Mouse (Mus musculus) CH12.LX (cell line): ENCODE data around the gene E430018J23Rik. TPM values are rescaled to one million over a fixed set of nuclear protein-coding genes. Genes with fewer than 3 reads are reported as not detected.

Experiments
- DNase-seq: peaks from one replicate; pipeline ENCODE4 v3.0.0-alpha.2; 2013; ENCODE audit errors: extremely low read depth
- H3K27ac ChIP-seq: 2 replicates; pipeline ENCODE4 v1.5.1; 2012; ENCODE audit warnings: low read depth, mild to moderate bottlenecking, control low read depth, moderate library complexity; ENCODE audit not compliant: insufficient read depth
- H3K27me3 ChIP-seq: replicated peaks from 2 replicates; pipeline ENCODE3; 2012; ENCODE audit warnings: inconsistent platforms
- H3K36me3 ChIP-seq, 2 experiments: replicated peaks in 1 of 2; 2 replicates each; pipeline versions ENCODE3 to v1.6.1; 2012; ENCODE audit warnings: inconsistent platforms in 1 of 2, low read length in 1 of 2, mild to moderate bottlenecking in 1 of 2, mixed read lengths in 1 of 2, moderate library complexity in 1 of 2; ENCODE audit not compliant: control insufficient read depth in 1 of 2, insufficient read depth in 1 of 2
- H3K4me1 ChIP-seq, 2 experiments: 2 replicates each; pipeline ENCODE4 v1.6.1; 2012; ENCODE audit warnings: inconsistent platforms in 1 of 2, moderate library complexity in 1 of 2; ENCODE audit not compliant: insufficient read depth in 2 of 2, control insufficient read depth in 1 of 2
- H3K4me2 ChIP-seq: 2 replicates; pipeline ENCODE4 v1.6.1; 2012; ENCODE audit warnings: low read depth, mild to moderate bottlenecking, control low read depth; ENCODE audit not compliant: poor library complexity, insufficient read depth, severe bottlenecking
- H3K4me3 ChIP-seq, 3 experiments: fragments of 150-350 bp in 1 of 3; sonication (generic) in 1 of 3; replicated peaks in 1 of 3; 2 replicates each; pipeline versions ENCODE3 to v1.5.1; 2011 to 2012; ENCODE audit warnings: low read depth in 2 of 3, low read length in 2 of 3, mild to moderate bottlenecking in 2 of 3, moderate library complexity in 2 of 3, control low read depth in 1 of 3, improper control_type of control experiment in 1 of 3, inconsistent platforms in 1 of 3, mixed read lengths in 1 of 3; ENCODE audit not compliant: poor library complexity in 1 of 3
- H3K79me2 ChIP-seq: replicated peaks from 2 replicates; pipeline ENCODE4 v1.6.1; 2012; ENCODE audit warnings: mild to moderate bottlenecking, moderate library complexity; ENCODE audit not compliant: control insufficient read depth, poor library complexity, insufficient read depth, severe bottlenecking; ENCODE audit errors: extremely low read depth
- H3K9ac ChIP-seq: 2 replicates; pipeline ENCODE4 v1.6.1; 2012; ENCODE audit warnings: low read depth, mild to moderate bottlenecking, control low read depth, moderate library complexity; ENCODE audit not compliant: insufficient read depth
- H3K9me3 ChIP-seq: replicated peaks from 2 replicates; pipeline ENCODE3; 2012; ENCODE audit warnings: low read length, inconsistent platforms, mixed read lengths
- CHD1 ChIP-seq: IDR thresholded peaks from 2 replicates; pipeline ENCODE4 v1.6.1; 2012; ENCODE audit warnings: low read depth, low read length, improper control_type of control experiment, inconsistent platforms
- CHD2 ChIP-seq: IDR thresholded peaks from 2 replicates; pipeline ENCODE4 v1.6.1; 2011; ENCODE audit warnings: low read length, improper control_type of control experiment
- EP300 ChIP-seq: IDR thresholded peaks from 2 replicates; pipeline ENCODE4 v1.6.1; 2011; ENCODE audit warnings: low read length, improper control_type of control experiment
- HCFC1 ChIP-seq: IDR thresholded peaks from 2 replicates; pipeline ENCODE4 v1.6.1; 2012; ENCODE audit warnings: low read depth, mild to moderate bottlenecking, inconsistent platforms, low read length, improper control_type of control experiment
- MAX ChIP-seq: IDR thresholded peaks from 2 replicates; pipeline ENCODE4 v1.6.1; 2011; ENCODE audit warnings: low read length, improper control_type of control experiment
- MAZ ChIP-seq: IDR thresholded peaks from 2 replicates; pipeline ENCODE4 v1.6.1; 2012; ENCODE audit warnings: low read depth, mild to moderate bottlenecking, inconsistent platforms, low read length, improper control_type of control experiment, moderate library complexity
- POLR2A ChIP-seq: IDR thresholded peaks from 2 replicates; pipeline ENCODE4 v1.6.1; 2011; ENCODE audit warnings: low read depth, mild to moderate bottlenecking, improper control_type of control experiment, low read length
- TBP ChIP-seq: conservative IDR thresholded peaks from 2 replicates; pipeline ENCODE4 v1.6.1; 2011; ENCODE audit warnings: low read depth, low read length, improper control_type of control experiment
- TCF12 ChIP-seq: IDR thresholded peaks from 2 replicates; pipeline ENCODE4 v1.6.1; 2014; ENCODE audit warnings: low read depth, mild to moderate bottlenecking, inconsistent platforms, low read length, improper control_type of control experiment
- UBTF ChIP-seq: IDR thresholded peaks from 2 replicates; pipeline ENCODE4 v1.6.1; 2012; ENCODE audit warnings: low read depth, mild to moderate bottlenecking, inconsistent platforms, low read length, improper control_type of control experiment, moderate library complexity
- dilution Hi-C: fragments of 300-500 bp; cut with MboI; formaldehyde crosslinking; loops from 2 replicates; pipeline ENCODE4 v1.14.3; 2020; ENCODE audit warnings: low sequenced_read_pairs; ENCODE audit not compliant: extremely low pct_unique_long_range_greater_than_20kb, extremely low pct_ligation_motif_present
- in situ Hi-C: fragments of 300-500 bp; cut with MboI; formaldehyde crosslinking; loops from 3 replicates; pipeline ENCODE4 v1.14.3; 2019; ENCODE audit warnings: low sequenced_read_pairs, low pct_ligation_motif_present, low pct_unique_long_range_greater_than_20kb, mixed read lengths
- polyA plus RNA-seq: library from polyadenylated mRNA; unstranded; fragments of >175 nt; gene quantifications from 2 replicates; pipeline ENCODE4 v1.2.1, GENCODE M21; 2012; ENCODE audit warnings: low read depth; ENCODE audit not compliant: insufficient read length
- total RNA-seq, 2 experiments: library from RNA; depleted of rRNA; stranded (reverse); fragments of 300-350 nt in 1 of 2; fragments of >200 nt in 1 of 2; gene quantifications; 2 replicates each; pipeline ENCODE4 v1.2.3; 2012 to 2014

The E430018J23Rik gene
- total and polyA plus RNA-seq, 3 experiments: 3.8 to 9.2 (median 8.9) TPM

- in situ Hi-C loops (no loop called here), dilution Hi-C loops (no loop called here)
- no peak for DNase-seq
- Histone ChIP-seq H3K4me3 (peak overlapping the region; percentile 48 to 81 (median 63)), H3K4me2 (peak overlapping the region; percentile 60), H3K27ac (no peak overlapping the region), H3K4me1 (peaks cover 8 to 14% of the 10 kb centered on the region in 2 experiments; a peak in 3 of 4 replicates), H3K27me3 (no peaks in the 10 kb centered on the region), H3K9me3 (peaks cover 3% of the 10 kb centered on the region)
- TF ChIP-seq MAZ: no peak
- no peak for TF ChIP-seq HCFC1
- TF ChIP-seq MAX: peak; percentile 10; the same call in 1 of the 2 replicates
- peak; percentile 42; the same call in 1 of the 2 replicates for TF ChIP-seq CHD1
- TF ChIP-seq, all 38 proteins: peak for 2
- peaks cover 8 to 14% of the 10 kb centered on the region in 2 experiments for H3K36me3 ChIP-seq
- H3K9ac ChIP-seq: peak overlapping the region; percentile 78
- no peaks in the 10 kb centered on the region for H3K79me2 ChIP-seq
Measured at GRCm38 (mm10) chr7:127393944-127394333, 510 bp upstream of the E430018J23Rik start.

- peaks cover 3% of the 10 kb centered on the region for H3K9me3 ChIP-seq
- H3K27ac ChIP-seq: no peak overlapping the region
- H3K9ac ChIP-seq: peak overlapping the region; percentile 93; the same call in 1 of the 2 replicates
- H3K4me1 ChIP-seq: peaks cover 8 to 14% of the 10 kb centered on the region in 2 experiments; a peak in 3 of 4 replicates
- peak overlapping the region; percentile 77 to 87 (median 81) for H3K4me3 ChIP-seq
- peaks cover 8 to 14% of the 10 kb centered on the region in 2 experiments for H3K36me3 ChIP-seq
- TF ChIP-seq EP300: no peak
- no peak for TF ChIP-seq TCF12
- TF ChIP-seq CHD2: no peak
- TF ChIP-seq TBP: no peak
- in situ Hi-C loops (no loop called here), dilution Hi-C loops (no loop called here)
- H3K27me3 ChIP-seq: no peaks in the 10 kb centered on the region
- H3K79me2 ChIP-seq: no peaks in the 10 kb centered on the region
- peak overlapping the region; percentile 33 for H3K4me2 ChIP-seq
- DNase-seq: no peak
Measured at GRCm38 (mm10) chr7:127392251-127392824, 1.1 kb downstream of the E430018J23Rik start.

DNA sequence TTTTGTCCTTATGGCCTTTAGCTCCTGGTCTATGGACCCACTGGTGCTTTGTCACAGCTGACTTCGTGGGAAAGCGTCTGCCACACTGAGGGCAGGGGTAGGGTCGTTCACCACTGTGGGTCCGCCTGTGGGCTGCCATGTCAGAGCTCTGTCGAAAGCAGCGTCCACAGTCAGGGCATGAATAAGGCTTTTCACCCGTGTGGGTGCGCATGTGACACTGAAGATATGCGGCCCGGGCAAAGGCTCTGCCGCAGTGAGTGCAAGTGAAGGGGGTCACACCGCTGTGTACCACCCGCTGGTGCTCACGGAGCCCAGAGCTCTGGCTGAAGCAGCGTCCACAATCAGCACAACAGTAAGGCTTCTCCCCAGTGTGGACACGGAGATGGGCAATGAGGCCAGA, 1.9 kb downstream of the E430018J23Rik start:
- Histone ChIP-seq H3K9ac (no peak overlapping the region), H3K4me1 (peaks cover 8 to 14% of the 10 kb centered on the region in 2 experiments; a peak in 3 of 4 replicates), H3K36me3 (peaks cover 8 to 14% of the 10 kb centered on the region in 2 experiments), H3K27ac (no peak overlapping the region), H3K27me3 (no peaks in the 10 kb centered on the region), H3K4me3 (no peak overlapping the region), H3K79me2 (no peaks in the 10 kb centered on the region), H3K4me2 (no peak overlapping the region), H3K9me3 (peaks cover 3% of the 10 kb centered on the region)
- TF ChIP-seq POLR2A (no peak), UBTF (no peak)
- dilution Hi-C loops (no loop called here), in situ Hi-C loops (no loop called here)
- no peak for DNase-seq
